Mouse (Mus musculus) retina, postnatal 1 day (tissue): ENCODE measurements around the gene Abhd14b.
A peak's percentile ranks its signal among the peaks of the same experiment; 100 is the strongest.
"Not testable (repeated sequence)": the region's sequence is repeated elsewhere in the genome, so short reads cannot be mapped to it uniquely, and the experiment has no call there.

Source experiments
- DNase-seq: peaks from one replicate; pipeline ENCODE4 v3.0.0-alpha.2; 2012

The Abhd14b gene

GRCm38 (mm10) chr9:106476924-106477484 is 29.7 kb downstream of the Abhd14b start, which contains the start of gene Parp3:
Gene Parp3 (minus strand): TSS chr9:106476949.
- DNase-seq: peak; percentile 100

DNA sequence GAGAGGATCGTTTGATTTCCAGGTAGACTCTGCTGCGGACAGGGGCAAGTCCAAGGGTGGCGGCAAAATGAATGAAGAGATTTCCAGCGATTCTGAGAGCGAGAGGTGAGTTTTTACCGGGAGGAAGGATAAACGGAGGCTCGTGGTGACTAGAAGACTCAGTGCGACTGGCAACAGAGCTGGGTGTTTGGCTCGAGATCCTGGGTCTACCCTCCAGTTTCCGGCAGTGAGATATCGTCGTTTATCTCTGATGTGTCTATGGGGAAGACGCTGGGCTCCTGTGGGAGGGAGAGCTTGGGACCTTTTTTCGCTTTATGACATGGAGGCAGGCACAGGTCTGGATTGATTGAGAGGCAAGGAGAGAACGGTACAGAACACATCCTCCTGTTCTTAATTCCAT is 30.4 kb downstream of the Abhd14b start:
- DNase-seq: no peak

GRCm38 (mm10) chr9:106478101-106478500 is 30.8 kb downstream of the Abhd14b start:
- DNase-seq: no peak

DNA sequence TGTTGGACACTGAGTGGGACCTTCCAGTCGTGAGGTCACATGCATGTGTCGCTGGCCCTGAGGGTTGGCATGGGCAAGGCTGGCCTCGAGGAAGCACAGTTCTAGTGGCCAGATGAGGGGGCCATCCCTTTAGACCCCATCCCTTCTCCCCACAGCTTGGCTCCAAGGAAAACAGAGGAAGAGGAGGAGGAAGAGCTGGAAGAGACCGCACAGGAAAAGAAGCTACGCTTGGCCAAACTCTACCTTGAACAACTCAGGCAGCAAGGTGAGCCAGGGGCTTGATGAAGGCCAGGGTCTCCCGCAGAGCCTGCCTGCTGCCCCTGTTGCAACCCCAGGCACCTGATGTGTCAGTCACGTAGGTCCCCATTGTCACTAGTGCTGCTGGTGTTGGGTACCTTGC is 33.3 kb downstream of the Abhd14b start:
- DNase-seq: no peak

DNA sequence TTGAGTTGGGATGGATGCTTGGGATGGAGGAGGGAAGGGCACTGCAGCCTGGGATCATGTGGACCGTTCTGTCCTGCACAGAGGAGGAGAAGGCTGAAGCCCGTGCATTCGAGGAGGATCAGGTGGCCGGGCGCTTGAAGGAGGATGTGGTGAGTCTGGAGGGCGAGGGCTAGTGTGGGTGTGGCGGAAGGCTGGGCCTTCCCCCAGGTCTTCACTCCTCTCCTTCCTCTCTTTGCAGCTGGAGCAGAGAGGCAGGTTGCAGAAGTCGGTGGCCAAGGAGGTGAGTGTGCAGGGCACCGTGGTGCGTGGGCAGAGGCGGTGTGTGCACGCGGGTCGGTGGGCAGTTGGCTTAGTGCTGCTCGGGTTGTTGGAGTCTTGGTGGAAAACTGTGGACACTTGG is 33.8 kb downstream of the Abhd14b start:
- DNase-seq: no peak

GRCm38 (mm10) chr9:106481676-106482075 is 34.4 kb downstream of the Abhd14b start:
- no peak for DNase-seq

DNA sequence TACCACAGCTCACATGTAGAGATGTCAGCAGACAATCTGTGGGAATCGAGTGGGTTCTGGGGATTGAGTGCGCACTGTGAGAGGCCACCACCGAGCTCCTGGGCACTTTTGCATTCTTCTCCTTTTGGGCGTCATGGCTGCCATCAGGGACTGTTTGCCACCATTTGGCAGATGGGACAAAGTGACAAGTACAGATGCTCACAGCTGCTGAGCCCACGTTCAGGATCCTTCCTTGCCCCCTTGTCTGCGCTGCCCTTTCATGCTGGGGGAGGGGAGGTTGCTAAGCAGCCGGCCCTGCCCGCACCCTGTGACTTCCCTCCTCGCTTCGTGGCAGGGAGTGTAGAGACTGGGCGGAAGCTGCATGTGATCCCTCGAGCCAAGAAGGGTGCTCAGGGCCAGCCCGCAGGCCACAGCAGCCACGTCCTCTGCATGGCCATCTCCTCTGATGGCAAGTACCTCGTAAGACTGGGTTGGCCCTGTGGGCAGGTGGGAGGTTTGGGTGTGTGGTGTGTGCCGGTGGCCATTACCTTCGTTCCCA is 35.4 kb downstream of the Abhd14b start:
- DNase-seq: no peak

- no peak for DNase-seq
These were observed 35.9 kb downstream of the Abhd14b start for GRCm38 (mm10) chr9:106483136-106483535.

- no peak for DNase-seq
These were observed 36.3 kb downstream of the Abhd14b start for GRCm38 (mm10) chr9:106483606-106484005.

GRCm38 (mm10) chr9:106485076-106485475 is 37.8 kb downstream of the Abhd14b start:
- no peak for DNase-seq

- DNase-seq: not testable (repeated sequence)
These were observed 40.3 kb downstream of the Abhd14b start for GRCm38 (mm10) chr9:106487602-106488001.

DNA sequence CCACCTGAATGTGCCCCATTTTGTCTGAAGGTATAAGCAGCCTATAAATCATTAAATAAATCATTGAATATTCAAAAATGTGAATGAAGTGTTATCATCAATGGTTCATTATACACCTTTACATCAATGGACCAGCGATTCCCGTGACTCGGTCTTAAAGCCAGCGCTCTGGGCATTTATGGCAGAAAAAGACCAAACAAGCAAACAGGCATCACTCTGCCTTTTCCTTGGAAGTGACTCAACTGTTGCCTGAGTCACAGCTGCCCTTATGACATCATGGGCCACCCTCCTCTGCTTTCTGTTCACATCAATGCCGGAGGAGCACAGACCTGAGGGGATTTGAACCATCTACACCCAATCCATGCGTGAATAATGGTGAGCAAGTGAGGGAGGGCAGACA is 52.4 kb downstream of the Abhd14b start, which contains the start of gene Iqcf1:
Iqcf1 (plus strand) TSS at position 301 of the 400 bp plus-strand sequence.
- no peak for DNase-seq

- DNase-seq: no peak
These were observed 54.6 kb downstream of the Abhd14b start for GRCm38 (mm10) chr9:106501846-106502245.
